Mouse (Mus musculus): ENCODE results near the gene Chd1. TPM values are rescaled to one million over a fixed set of nuclear protein-coding genes. Genes with fewer than 3 reads are reported as not detected.

The Chd1 gene
- total and polyA plus RNA-seq, 2 experiments from 2014 or later = 14.5 to 15.1 TPM

GRCm38 (mm10) chr17:15731706-15732105 lies 26.9 kb downstream of the Chd1 start:
- 74% methylated on average over 5 of the region's 5 CpGs for WGBS
- Histone ChIP-seq H3K4me2 (ENCODE audit: low read depth, low read length) (no peak overlapping the region), H3K9me3 (ENCODE audit: low read length) (no peaks in the 10 kb centered on the region), H3K4me3 (ENCODE audit: low read length) (no peak overlapping the region), H3K27me3 (ENCODE audit: insufficient read depth, low read length) (no peaks in the 10 kb centered on the region), H3K4me1 (ENCODE audit: insufficient read depth, low read length) (no peaks in the 10 kb centered on the region), H3K36me3 (ENCODE audit: insufficient read depth, low read length) (peaks cover 30% of the 10 kb centered on the region; the same call in 1 of the 2 replicates), H3K27ac (no peak overlapping the region), H3K9ac (replicated peaks; ENCODE audit: low read length) (no peak overlapping the region)
- ATAC-seq = no peak
- DNase-seq (ENCODE audit: low spot score) = no peak
- TF ChIP-seq CTCF (IDR thresholded peaks at IDR 0.05; ENCODE audit: low read depth) = no peak

GRCm38 (mm10) chr17:15737346-15737917 lies 32.7 kb downstream of the Chd1 start:
- no peak for ATAC-seq
- peaks cover 18% of the 10 kb centered on the region for H3K36me3 ChIP-seq (ENCODE audit: insufficient read depth, low read length)
- TF ChIP-seq CTCF (IDR thresholded peaks at IDR 0.05; ENCODE audit: low read depth) = no peak

GRCm38 (mm10) chr17:15741836-15742235 lies 37.1 kb downstream of the Chd1 start:
- 92% methylated on average over 8 of the region's 8 CpGs for WGBS
- no peak overlapping the region for H3K9ac ChIP-seq (replicated peaks; ENCODE audit: low read length)
- no peak for ATAC-seq

More at GRCm38 (mm10) chr17:15737346-15737917, 32.7 kb downstream of the Chd1 start:
- Histone ChIP-seq H3K4me1 (ENCODE audit: insufficient read depth, low read length) (no peaks in the 10 kb centered on the region), H3K4me2 (ENCODE audit: low read depth, low read length) (no peak overlapping the region), H3K9ac (replicated peaks; ENCODE audit: low read length) (no peak overlapping the region), H3K27me3 (ENCODE audit: insufficient read depth, low read length) (no peaks in the 10 kb centered on the region), H3K9me3 (ENCODE audit: low read length) (no peaks in the 10 kb centered on the region), H3K27ac (no peak overlapping the region), H3K4me3 (ENCODE audit: low read length) (no peak overlapping the region)
- DNase-seq (ENCODE audit: low spot score) = no peak
- WGBS = 87% methylated on average over 10 of the region's 10 CpGs

GRCm38 (mm10) chr17:15742953-15743352 lies 38.2 kb downstream of the Chd1 start:
- Histone ChIP-seq H3K4me3 (ENCODE audit: low read length) (no peak overlapping the region), H3K36me3 (ENCODE audit: insufficient read depth, low read length) (peaks cover 15% of the 10 kb centered on the region), H3K27me3 (ENCODE audit: insufficient read depth, low read length) (no peaks in the 10 kb centered on the region), H3K4me1 (ENCODE audit: insufficient read depth, low read length) (no peaks in the 10 kb centered on the region), H3K9ac (replicated peaks; ENCODE audit: low read length) (no peak overlapping the region), H3K4me2 (ENCODE audit: low read depth, low read length) (no peak overlapping the region), H3K27ac (no peak overlapping the region), H3K9me3 (ENCODE audit: low read length) (no peaks in the 10 kb centered on the region)
- 91% methylated on average over 10 of the region's 10 CpGs for WGBS
- TF ChIP-seq CTCF (IDR thresholded peaks at IDR 0.05; ENCODE audit: low read depth) = no peak
- ATAC-seq (no peak), DNase-seq (ENCODE audit: low spot score) (no peak)

More at GRCm38 (mm10) chr17:15741836-15742235, 37.1 kb downstream of the Chd1 start:
- no peak for DNase-seq (ENCODE audit: low spot score)
- no peaks in the 10 kb centered on the region for H3K9me3 ChIP-seq (ENCODE audit: low read length)
- no peak overlapping the region for H3K27ac ChIP-seq
- H3K36me3 ChIP-seq (ENCODE audit: insufficient read depth, low read length) = peaks cover 15% of the 10 kb centered on the region
- no peaks in the 10 kb centered on the region for H3K4me1 ChIP-seq (ENCODE audit: insufficient read depth, low read length)
- no peaks in the 10 kb centered on the region for H3K27me3 ChIP-seq (ENCODE audit: insufficient read depth, low read length)
- H3K4me2 ChIP-seq (ENCODE audit: low read depth, low read length) = no peak overlapping the region
- H3K4me3 ChIP-seq (ENCODE audit: low read length) = no peak overlapping the region
- TF ChIP-seq CTCF (IDR thresholded peaks at IDR 0.05; ENCODE audit: low read depth) = no peak

GRCm38 (mm10) chr17:15743379-15743778 lies 38.6 kb downstream of the Chd1 start:
- H3K36me3 ChIP-seq (ENCODE audit: insufficient read depth, low read length) = peaks cover 18% of the 10 kb centered on the region

GRCm38 (mm10) chr17:15746696-15747095 lies 41.9 kb downstream of the Chd1 start:
- DNase-seq (ENCODE audit: low spot score) (no peak), ATAC-seq (no peak)
- no peak for TF ChIP-seq CTCF (IDR thresholded peaks at IDR 0.05; ENCODE audit: low read depth)
- H3K9me3 ChIP-seq (ENCODE audit: low read length) = no peaks in the 10 kb centered on the region
- H3K4me3 ChIP-seq (ENCODE audit: low read length) = no peak overlapping the region
- no peaks in the 10 kb centered on the region for H3K27me3 ChIP-seq (ENCODE audit: insufficient read depth, low read length)
- no peak overlapping the region for H3K9ac ChIP-seq (replicated peaks; ENCODE audit: low read length)
- H3K36me3 ChIP-seq (ENCODE audit: insufficient read depth, low read length) = peaks cover 31% of the 10 kb centered on the region
- no peak overlapping the region for H3K27ac ChIP-seq
- no peaks in the 10 kb centered on the region for H3K4me1 ChIP-seq (ENCODE audit: insufficient read depth, low read length)
- 87% methylated on average over 11 of the region's 11 CpGs for WGBS
- no peak overlapping the region for H3K4me2 ChIP-seq (ENCODE audit: low read depth, low read length)

More at GRCm38 (mm10) chr17:15743379-15743778, 38.6 kb downstream of the Chd1 start:
- Histone ChIP-seq H3K9ac (replicated peaks; ENCODE audit: low read length) (no peak overlapping the region), H3K4me2 (ENCODE audit: low read depth, low read length) (no peak overlapping the region), H3K4me1 (ENCODE audit: insufficient read depth, low read length) (no peaks in the 10 kb centered on the region), H3K27me3 (ENCODE audit: insufficient read depth, low read length) (no peaks in the 10 kb centered on the region), H3K9me3 (ENCODE audit: low read length) (no peaks in the 10 kb centered on the region), H3K27ac (no peak overlapping the region), H3K4me3 (ENCODE audit: low read length) (no peak overlapping the region)
- no peak for TF ChIP-seq CTCF (IDR thresholded peaks at IDR 0.05; ENCODE audit: low read depth)
- ATAC-seq (no peak), DNase-seq (ENCODE audit: low spot score) (no peak)
- 75% methylated on average over 5 of the region's 5 CpGs for WGBS

GRCm38 (mm10) chr17:15748022-15748421 lies 43.3 kb downstream of the Chd1 start:
- WGBS = 90% methylated on average over 6 of the region's 6 CpGs
- Histone ChIP-seq H3K9me3 (ENCODE audit: low read length) (no peaks in the 10 kb centered on the region), H3K4me2 (ENCODE audit: low read depth, low read length) (no peak overlapping the region), H3K36me3 (ENCODE audit: insufficient read depth, low read length) (peaks cover 31% of the 10 kb centered on the region), H3K4me3 (ENCODE audit: low read length) (no peak overlapping the region), H3K27ac (no peak overlapping the region), H3K27me3 (ENCODE audit: insufficient read depth, low read length) (no peaks in the 10 kb centered on the region), H3K4me1 (ENCODE audit: insufficient read depth, low read length) (no peaks in the 10 kb centered on the region), H3K9ac (replicated peaks; ENCODE audit: low read length) (no peak overlapping the region)
- ATAC-seq = no peak
- no peak for DNase-seq (ENCODE audit: low spot score)
- no peak for TF ChIP-seq CTCF (IDR thresholded peaks at IDR 0.05; ENCODE audit: low read depth)
